Mouse (Mus musculus): ENCODE results near the gene Plpp1. TPM values are rescaled to one million over a fixed set of nuclear protein-coding genes. Genes with fewer than 3 reads are reported as not detected.

The Plpp1 gene
- total RNA-seq, 1 experiment, result 38.2 TPM

- H3K4me3 ChIP-seq (ENCODE audit: insufficient read depth in 1 of 2, low read depth in 1 of 2, low read length in 2 of 2, poor library complexity in 1 of 2, severe bottlenecking in 1 of 2), result no peak overlapping the region
- H3K4me1 ChIP-seq (ENCODE audit: control insufficient read depth in 2 of 2, insufficient read depth in 2 of 2, low read length in 2 of 2, poor library complexity in 1 of 2), result no peaks in the 10 kb centered on the region
- no peak overlapping the region for H3K27ac ChIP-seq (ENCODE audit: insufficient read depth, low read depth, low read length, poor library complexity, severe bottlenecking)
- peaks cover 23% of the 10 kb centered on the region for H3K36me3 ChIP-seq (ENCODE audit: control insufficient read depth, insufficient read depth, low read length, poor library complexity, severe bottlenecking)
- H3K9ac ChIP-seq (ENCODE audit: insufficient read depth, low read depth, low read length, poor library complexity, severe bottlenecking), result no peak overlapping the region
- H3K9me3 ChIP-seq (ENCODE audit: control insufficient read depth, insufficient read depth, low read depth, low read length), result no peaks in the 10 kb centered on the region
- in situ Hi-C loops (cut with MboI; ENCODE audit: low sequenced_read_pairs in 2 of 2, unreplicated experiment in 2 of 2), result no loop called here
- TF ChIP-seq MAFK (IDR thresholded peaks at IDR 0.05; ENCODE audit: insufficient read depth, low read depth, low read length) (no peak), ZNF384 (IDR thresholded peaks at IDR 0.05; ENCODE audit: low read depth, low read length) (no peak), CHD2 (IDR thresholded peaks at IDR 0.05; ENCODE audit: low read depth, low read length) (no peak), ZC3H11A (IDR thresholded peaks at IDR 0.05; ENCODE audit: borderline replicate concordance, low read depth, low read length) (no peak), HCFC1 (IDR thresholded peaks at IDR 0.05; ENCODE audit: borderline replicate concordance, insufficient read depth, low read length) (no peak)
- DNase-seq (ENCODE audit: low read depth, low spot score), result no peak
These were observed 101.6 kb downstream of the Plpp1 start for GRCm38 (mm10) chr13:112902176-112902575.

GRCm38 (mm10) chr13:112909663-112910062 is 109.1 kb downstream of the Plpp1 start:
- H3K36me3 ChIP-seq (ENCODE audit: control insufficient read depth, insufficient read depth, low read length, poor library complexity, severe bottlenecking), result peaks cover 13% of the 10 kb centered on the region
- no peak overlapping the region for H3K4me3 ChIP-seq (ENCODE audit: insufficient read depth in 1 of 2, low read depth in 1 of 2, low read length in 2 of 2, poor library complexity in 1 of 2, severe bottlenecking in 1 of 2)
- H3K4me1 ChIP-seq (ENCODE audit: control insufficient read depth in 2 of 2, insufficient read depth in 2 of 2, low read length in 2 of 2, poor library complexity in 1 of 2), result no peaks in the 10 kb centered on the region
- no peaks in the 10 kb centered on the region for H3K9me3 ChIP-seq (ENCODE audit: control insufficient read depth, insufficient read depth, low read depth, low read length)
- DNase-seq (ENCODE audit: low read depth, low spot score), result peak; percentile 27
- no peak for TF ChIP-seq HCFC1 (IDR thresholded peaks at IDR 0.05; ENCODE audit: borderline replicate concordance, insufficient read depth, low read length)
- no peak for TF ChIP-seq MAFK (IDR thresholded peaks at IDR 0.05; ENCODE audit: insufficient read depth, low read depth, low read length)
- no peak for TF ChIP-seq ZNF384 (IDR thresholded peaks at IDR 0.05; ENCODE audit: low read depth, low read length)
- no peak for TF ChIP-seq CHD2 (IDR thresholded peaks at IDR 0.05; ENCODE audit: low read depth, low read length)
- no peak for TF ChIP-seq ZC3H11A (IDR thresholded peaks at IDR 0.05; ENCODE audit: borderline replicate concordance, low read depth, low read length)
- H3K9ac ChIP-seq (ENCODE audit: insufficient read depth, low read depth, low read length, poor library complexity, severe bottlenecking), result no peak overlapping the region
- in situ Hi-C loops (cut with MboI; ENCODE audit: low sequenced_read_pairs in 2 of 2, unreplicated experiment in 2 of 2), result no loop called here
- H3K27ac ChIP-seq (ENCODE audit: insufficient read depth, low read depth, low read length, poor library complexity, severe bottlenecking), result no peak overlapping the region

GRCm38 (mm10) chr13:112910434-112910833 is 109.8 kb downstream of the Plpp1 start:
- no peak overlapping the region for H3K4me3 ChIP-seq (ENCODE audit: insufficient read depth in 1 of 2, low read depth in 1 of 2, low read length in 2 of 2, poor library complexity in 1 of 2, severe bottlenecking in 1 of 2)
- H3K9me3 ChIP-seq (ENCODE audit: control insufficient read depth, insufficient read depth, low read depth, low read length), result no peaks in the 10 kb centered on the region
- H3K27ac ChIP-seq (ENCODE audit: insufficient read depth, low read depth, low read length, poor library complexity, severe bottlenecking), result no peak overlapping the region
- no peak for DNase-seq (ENCODE audit: low read depth, low spot score)
- in situ Hi-C loops (cut with MboI; ENCODE audit: low sequenced_read_pairs in 2 of 2, unreplicated experiment in 2 of 2), result no loop called here
- H3K36me3 ChIP-seq (ENCODE audit: control insufficient read depth, insufficient read depth, low read length, poor library complexity, severe bottlenecking), result peaks cover 9% of the 10 kb centered on the region
- H3K9ac ChIP-seq (ENCODE audit: insufficient read depth, low read depth, low read length, poor library complexity, severe bottlenecking), result no peak overlapping the region
- H3K4me1 ChIP-seq (ENCODE audit: control insufficient read depth in 2 of 2, insufficient read depth in 2 of 2, low read length in 2 of 2, poor library complexity in 1 of 2), result no peaks in the 10 kb centered on the region
- TF ChIP-seq ZNF384 (IDR thresholded peaks at IDR 0.05; ENCODE audit: low read depth, low read length) (no peak), HCFC1 (IDR thresholded peaks at IDR 0.05; ENCODE audit: borderline replicate concordance, insufficient read depth, low read length) (no peak), ZC3H11A (IDR thresholded peaks at IDR 0.05; ENCODE audit: borderline replicate concordance, low read depth, low read length) (no peak), MAFK (IDR thresholded peaks at IDR 0.05; ENCODE audit: insufficient read depth, low read depth, low read length) (no peak), CHD2 (IDR thresholded peaks at IDR 0.05; ENCODE audit: low read depth, low read length) (no peak)

Other genes with a start within 250 kb of the Plpp1 start
- not detected in 2 replicates for gene Il31ra, start 206.4 kb upstream of the Plpp1 start, total RNA-seq (2012; rRNA removed)
- gene Ddx4, start 148.3 kb upstream of the Plpp1 start, total RNA-seq (2012; rRNA removed), result 3.3 and 4.8 TPM in 2 replicates
- 13.1 and 21.8 TPM in 2 replicates for gene Slc38a9, start 140.0 kb upstream of the Plpp1 start, total RNA-seq (2012; rRNA removed)
- 61.8 and 77.1 TPM in 2 replicates for gene Mtrex, start 126.6 kb downstream of the Plpp1 start, total RNA-seq (2012; rRNA removed)
- gene Dhx29, start 126.7 kb downstream of the Plpp1 start, total RNA-seq (2012; rRNA removed), result 25.3 and 33.2 TPM in 2 replicates
- 10.8 and 13.1 TPM in 2 replicates for gene Ccno, start 187.0 kb downstream of the Plpp1 start, total RNA-seq (2012; rRNA removed)
- not detected in 2 replicates for gene Mcidas, start 193.1 kb downstream of the Plpp1 start, total RNA-seq (2012; rRNA removed)
- gene Cdc20b, start 234.3 kb downstream of the Plpp1 start, total RNA-seq (2012; rRNA removed), result 0.16 and 0.49 TPM in 2 replicates
- gene Gpx8, start 245.6 kb downstream of the Plpp1 start, total RNA-seq (2012; rRNA removed), result 17.0 and 35.5 TPM in 2 replicates

Measured in ES-E14 (cell line).